Mouse (Mus musculus): ENCODE measurements around the gene AC131692.1.

The AC131692.1 gene

DNA sequence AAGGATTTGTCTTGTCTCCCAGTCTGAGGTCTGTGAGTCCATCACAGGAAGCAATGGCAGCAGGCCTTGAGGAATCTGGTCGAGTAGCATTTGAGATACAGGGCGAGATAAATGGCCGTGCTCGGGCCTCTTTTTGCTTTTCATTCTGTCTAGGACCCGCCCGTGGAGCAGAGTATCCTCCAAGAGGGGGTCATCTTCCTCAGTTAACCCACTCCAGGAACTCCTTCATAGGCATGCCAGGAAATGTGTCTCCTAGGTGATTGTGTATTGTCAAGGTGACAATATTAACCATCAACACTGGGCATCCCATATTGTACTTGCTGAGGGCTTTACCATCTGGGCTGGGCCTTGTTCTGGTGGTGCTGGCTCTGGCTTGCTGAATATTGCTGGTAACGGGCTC is at the start of gene AC131692.1:
TSS of gene AC131692.1 (plus strand) at position 301 of the 400 bp plus-strand sequence.
- DNase-seq (ENCODE audit: low read depth in 1 of 2, low spot score in 2 of 2): no peak

- DNase-seq (ENCODE audit: low read depth in 1 of 2, low spot score in 2 of 2): no peak
These were observed 48.6 kb upstream of the AC131692.1 start for GRCm38 (mm10) chr19:6045366-6046293.

- peak; percentile 69 to 85 for DNase-seq (ENCODE audit: low read depth in 1 of 2, low spot score in 2 of 2)
These were observed 47.7 kb upstream of the AC131692.1 start, which contains the start of gene Syvn1 for GRCm38 (mm10) chr19:6046294-6047153. Gene Syvn1, plus strand, starts transcription at chr19:6046576.

DNA sequence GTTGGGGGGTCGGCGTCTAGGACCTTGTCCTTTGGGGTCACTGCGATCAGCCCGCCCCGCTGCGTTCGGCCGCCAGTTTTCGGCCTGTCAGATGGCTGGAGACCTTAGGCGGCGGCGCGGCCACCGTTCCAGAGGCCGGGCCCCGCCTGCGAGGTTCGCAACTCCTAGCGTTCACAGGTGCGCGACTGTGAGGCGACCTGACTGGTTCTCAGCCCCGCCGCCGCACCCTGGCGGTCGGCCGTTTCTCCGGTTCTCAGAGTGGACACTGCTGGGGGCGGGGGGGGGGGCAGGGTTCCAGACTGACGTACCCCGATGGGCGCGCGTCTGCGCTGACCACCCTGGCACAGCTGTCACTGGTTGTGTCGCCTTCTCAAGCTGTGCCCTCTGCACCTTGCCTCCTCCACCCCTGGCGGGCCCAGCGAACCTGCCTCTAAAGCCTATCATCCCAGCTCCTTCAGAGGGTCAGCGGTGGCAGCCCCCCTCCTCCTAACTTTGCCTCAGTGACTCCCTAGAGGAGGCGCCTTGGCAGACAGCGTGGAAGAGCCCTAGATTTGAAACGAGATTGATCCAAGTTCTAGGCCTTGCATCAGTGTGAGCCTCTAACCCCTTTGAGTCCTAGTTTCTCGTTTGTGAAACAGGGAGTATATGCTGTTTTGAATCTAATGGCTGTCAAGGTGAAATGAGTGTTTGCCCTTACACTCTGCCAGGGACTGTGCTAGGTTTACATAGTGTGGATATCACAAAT is 46.9 kb upstream of the AC131692.1 start:
- no peak for DNase-seq (ENCODE audit: low read depth in 1 of 2, low spot score in 2 of 2)

DNA sequence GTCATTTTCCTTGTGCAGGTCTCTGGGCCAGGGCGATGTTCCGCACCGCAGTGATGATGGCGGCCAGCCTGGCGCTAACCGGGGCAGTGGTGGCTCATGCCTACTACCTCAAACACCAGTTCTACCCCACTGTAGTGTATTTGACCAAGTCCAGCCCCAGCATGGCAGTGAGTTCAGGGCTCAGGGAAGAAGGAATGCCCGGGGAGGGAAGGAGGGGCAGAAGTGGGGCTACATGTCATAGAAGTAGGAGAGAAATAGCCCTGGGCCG is 46.4 kb upstream of the AC131692.1 start:
- no peak for DNase-seq (ENCODE audit: low read depth in 1 of 2, low spot score in 2 of 2)

DNA sequence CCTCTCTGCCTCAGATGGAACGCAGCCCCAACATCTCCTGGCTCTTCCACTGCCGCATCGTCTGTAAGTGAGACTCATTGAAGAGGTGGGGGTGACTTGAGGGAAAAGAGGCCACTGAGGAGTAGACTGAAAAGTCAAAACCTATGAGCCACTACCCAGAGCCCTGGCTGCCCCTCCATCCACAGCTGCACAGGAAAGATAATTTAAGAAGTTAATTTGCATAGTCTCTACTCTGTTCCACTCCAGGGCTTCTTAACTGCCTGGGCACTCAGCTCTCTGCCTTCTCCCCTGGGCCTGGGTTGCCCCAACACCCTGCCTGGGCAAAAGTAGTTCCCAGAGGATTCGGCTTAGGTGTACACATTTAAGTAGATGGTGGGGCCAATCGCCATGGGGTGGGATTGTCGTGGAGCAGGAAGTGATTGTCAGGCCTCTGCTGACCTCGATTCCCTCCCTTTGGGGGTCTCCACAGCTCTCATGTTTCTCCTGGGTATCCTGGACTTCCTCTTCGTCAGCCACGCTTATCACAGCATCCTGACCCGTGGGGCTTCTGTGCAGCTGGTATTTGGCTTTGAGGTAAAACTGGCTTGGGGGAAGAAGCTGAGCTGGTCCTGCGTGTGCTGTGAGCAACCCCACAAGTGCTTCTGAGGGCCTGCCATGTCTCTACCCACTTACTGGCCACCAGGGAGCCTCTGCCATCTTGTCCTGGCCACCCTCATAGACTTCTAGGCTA is 45.4 kb upstream of the AC131692.1 start:
- DNase-seq (ENCODE audit: low read depth in 1 of 2, low spot score in 2 of 2): no peak

GRCm38 (mm10) chr19:6052516-6052915 is 41.7 kb upstream of the AC131692.1 start:
- DNase-seq (ENCODE audit: low read depth in 1 of 2, low spot score in 2 of 2): no peak

DNA sequence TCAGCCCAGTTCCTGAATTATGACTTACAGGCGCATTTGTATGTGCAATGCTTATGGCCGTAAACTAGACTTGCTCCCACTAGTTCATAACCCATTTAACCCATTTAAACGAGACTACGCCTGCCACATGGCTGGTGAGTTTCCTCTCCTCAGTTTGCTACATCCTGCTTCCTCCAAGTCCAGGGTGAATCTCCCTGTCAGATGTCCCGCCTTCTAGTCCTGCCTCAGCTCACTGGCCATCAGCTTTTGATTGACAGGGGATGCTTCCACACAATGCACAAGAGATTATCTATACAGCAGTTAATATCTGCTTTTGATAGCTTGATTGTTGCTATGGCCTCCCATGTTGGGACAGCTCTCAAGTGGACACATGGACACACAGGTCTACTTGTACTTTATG is 39.9 kb upstream of the AC131692.1 start:
- no peak for DNase-seq (ENCODE audit: low read depth in 1 of 2, low spot score in 2 of 2)

DNA sequence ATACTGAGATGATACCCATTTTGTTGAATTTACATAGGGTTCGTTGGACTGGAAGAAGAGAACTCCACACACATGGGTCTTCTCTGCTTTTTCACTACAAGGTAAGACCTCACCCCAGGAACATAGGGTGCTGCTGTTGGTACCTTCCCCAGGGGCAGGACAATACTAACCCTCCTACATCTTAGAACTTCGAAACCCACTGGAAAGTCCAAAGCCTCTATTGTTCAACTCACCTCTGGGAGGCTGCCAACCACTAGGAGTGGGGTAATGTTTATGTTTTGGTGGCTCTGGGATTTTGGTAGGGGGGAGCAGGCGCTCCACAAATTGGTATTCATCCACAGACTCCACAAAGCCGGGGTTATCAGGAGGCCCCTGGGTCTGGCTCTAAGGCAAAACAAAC is 37.5 kb upstream of the AC131692.1 start:
- no peak for DNase-seq (ENCODE audit: low read depth in 1 of 2, low spot score in 2 of 2)

GRCm38 (mm10) chr19:6057313-6058096 is 36.7 kb upstream of the AC131692.1 start, which contains the start of the genes Mrpl49 and Fau:
Gene Mrpl49, minus strand, starts transcription at chr19:6057785.
Gene Fau, plus strand, starts transcription at chr19:6057844.
- DNase-seq (ENCODE audit: low read depth in 1 of 2, low spot score in 2 of 2): peak; percentile 95 to 98

DNA sequence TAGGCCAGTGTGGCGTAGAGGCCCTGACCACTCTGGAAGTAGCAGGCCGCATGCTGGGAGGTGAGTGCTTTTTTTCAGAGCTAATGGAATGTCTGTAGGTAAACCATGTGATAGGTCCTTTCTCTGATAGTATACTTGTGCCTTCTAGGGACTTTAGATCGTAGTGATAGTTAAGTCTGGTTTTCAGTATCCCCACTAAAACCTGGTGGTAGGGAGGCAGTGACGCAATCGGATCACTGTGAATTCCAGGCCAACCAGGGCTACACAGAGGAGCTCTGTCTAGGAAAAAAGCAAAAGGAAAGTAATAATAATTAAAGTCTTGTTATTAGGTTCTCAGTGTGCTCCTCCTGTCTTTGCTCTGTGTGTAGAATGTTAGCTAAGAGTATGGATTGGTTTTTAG is 35.7 kb upstream of the AC131692.1 start:
- no peak for DNase-seq (ENCODE audit: low read depth in 1 of 2, low spot score in 2 of 2)

GRCm38 (mm10) chr19:6058966-6059365 is 35.3 kb upstream of the AC131692.1 start:
- DNase-seq (ENCODE audit: low read depth in 1 of 2, low spot score in 2 of 2): no peak

DNA sequence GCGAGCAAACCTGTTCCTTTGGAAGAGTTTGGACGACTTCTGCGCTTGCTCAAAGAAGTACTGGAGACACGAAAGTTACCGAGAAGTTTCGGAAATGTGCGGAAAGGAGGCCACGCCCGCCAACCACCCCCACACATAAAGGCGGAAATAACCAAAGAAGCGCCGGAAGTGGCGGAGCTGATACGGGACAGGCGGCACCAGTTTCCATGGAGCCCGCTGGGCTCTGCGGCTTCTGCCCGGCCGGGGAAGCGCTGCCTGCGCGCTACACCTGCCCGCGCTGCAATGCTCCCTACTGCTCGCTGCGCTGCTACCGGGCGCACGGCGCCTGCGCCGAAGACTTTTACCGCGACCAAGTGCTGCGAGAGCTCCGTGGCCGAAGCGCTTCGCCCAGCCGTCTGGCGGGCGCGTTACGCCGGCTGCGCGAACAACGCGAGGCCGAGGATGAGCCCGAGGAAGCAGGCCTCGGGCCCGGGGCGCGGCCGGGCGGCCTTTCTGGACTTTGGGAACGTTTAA is 33.1 kb upstream of the AC131692.1 start, which contains the start of gene Znhit2:
TSS of gene Znhit2 (plus strand) at position 172 of the 513 bp plus-strand sequence.
- DNase-seq (ENCODE audit: low read depth in 1 of 2, low spot score in 2 of 2): peak; percentile 82 to 87

GRCm38 (mm10) chr19:6061641-6062302 is 32.4 kb upstream of the AC131692.1 start:
- peak in 1 of 2 experiments; percentile 17 for DNase-seq (ENCODE audit: low read depth in 1 of 2, low spot score in 2 of 2)

DNA sequence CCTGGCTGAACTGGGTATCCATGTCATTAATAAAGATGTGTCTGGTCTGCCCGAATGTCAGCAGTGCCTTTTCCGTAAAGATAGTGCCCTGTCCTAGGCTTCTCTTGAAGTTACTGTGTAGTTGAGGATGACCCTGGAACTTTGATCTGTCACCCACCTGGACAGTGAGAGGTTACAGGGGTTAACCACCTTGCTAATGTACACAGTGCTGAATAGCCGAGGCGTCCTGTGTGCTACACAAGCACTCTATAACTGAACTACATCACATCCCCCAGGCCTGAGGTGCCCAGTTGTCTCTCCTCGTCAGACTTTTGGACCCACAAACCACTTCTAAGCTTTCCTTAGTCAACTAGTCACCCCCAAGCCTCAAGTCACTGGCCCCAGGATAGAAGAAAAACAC is 31.8 kb upstream of the AC131692.1 start:
- no peak for DNase-seq (ENCODE audit: low read depth in 1 of 2, low spot score in 2 of 2)

GRCm38 (mm10) chr19:6063081-6063480 is 31.1 kb upstream of the AC131692.1 start:
- DNase-seq (ENCODE audit: low read depth in 1 of 2, low spot score in 2 of 2): no peak

- DNase-seq (ENCODE audit: low read depth in 1 of 2, low spot score in 2 of 2): no peak
These were observed 27.6 kb upstream of the AC131692.1 start for GRCm38 (mm10) chr19:6066571-6066970.

DNA sequence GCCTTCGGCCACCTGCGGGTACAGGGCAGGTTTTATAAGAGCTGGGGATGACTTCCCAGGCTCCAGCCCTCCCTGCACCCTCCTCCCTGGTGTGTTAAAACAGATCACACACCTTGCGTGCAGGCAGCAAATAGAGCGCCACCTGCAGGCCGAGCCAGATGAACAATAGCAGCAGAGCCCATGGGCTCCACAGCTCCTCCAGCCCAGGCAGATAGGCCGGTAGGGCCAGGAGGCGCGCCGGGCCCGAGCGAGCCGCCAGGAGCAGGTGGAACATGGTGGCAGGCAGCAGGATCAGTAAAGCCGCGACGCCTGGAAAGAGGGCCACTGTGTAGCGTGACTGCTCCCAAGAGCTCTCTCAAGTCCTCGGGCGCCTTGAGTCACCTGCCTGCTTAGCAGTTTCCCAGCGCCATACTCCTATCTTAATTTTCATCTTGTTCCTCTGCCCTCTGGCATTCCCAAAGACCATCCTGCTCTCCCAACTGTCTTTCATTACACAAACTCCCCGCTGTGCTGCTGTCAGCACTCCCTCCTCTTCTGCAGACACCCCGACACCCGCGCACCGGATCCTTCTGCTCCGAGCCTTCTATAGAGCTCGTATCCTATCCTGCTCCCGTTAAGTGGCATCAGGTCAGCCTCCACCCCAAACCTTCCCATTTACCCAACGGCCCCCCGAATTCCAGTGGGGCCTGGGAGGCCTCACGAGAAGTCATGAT is 27.1 kb upstream of the AC131692.1 start:
- peak; percentile 54 to 75 for DNase-seq (ENCODE audit: low read depth in 1 of 2, low spot score in 2 of 2)
